8 mouse cellular contexts compared by ENCODE assay signal in genomic region chr9:105395218-105395627, GRCm38 (mm10). TPM values are rescaled to one million over a fixed set of nuclear protein-coding genes. Genes with fewer than 3 reads are reported as not detected.
DNase-seq lines count a peak whose midpoint lies in the region; ATAC-seq lines count a peak whose summit lies in the region.

TSS of gene Aste1 (plus strand) at chr9:105395392.
TSS of gene Nek11 (minus strand) at chr9:105395524.

- peak; percentile 97 for ATAC-seq in forebrain, embryonic 14.5 days
- peak; percentile 96 for ATAC-seq in neural tube, embryonic 15.5 days (ENCODE audit: low FRiP score)

- H3K4me3 ChIP-seq in forebrain, embryonic 14.5 days (ENCODE audit: low read depth, low read length), result peak within 1 kb of the TSS; percentile 52
- H3K4me3 ChIP-seq in neural tube, embryonic 15.5 days (replicated peaks), result peak within 1 kb of the TSS; percentile 59

- peak within 1 kb of the TSS; percentile 84 for H3K27ac ChIP-seq in forebrain, embryonic 14.5 days (ENCODE audit: low read depth, low read length)
- peak within 1 kb of the TSS; percentile 83 for H3K27ac ChIP-seq in neural tube, embryonic 15.5 days (replicated peaks)

- intact Hi-C loops in heart, postnatal 14 days (cut with DNase I), result loop anchor here (10.0 kb wide), 1 partner anchor 1130 kb away; the partner anchor contains the start of gene Dnajc13

- no peaks in the 10 kb centered on the region for H3K27me3 ChIP-seq in forebrain, embryonic 14.5 days (replicated peaks; ENCODE audit: control insufficient read depth, insufficient read depth, low read length)
- H3K27me3 ChIP-seq in neural tube, embryonic 15.5 days (replicated peaks), result no peaks in the 10 kb centered on the region

- WGBS in forebrain, embryonic 14.5 days, result 0% methylated on average over 44 of the region's 44 CpGs
- under 1% methylated on average over 44 of the region's 44 CpGs for WGBS in neural tube, embryonic 15.5 days

- H3K9me3 ChIP-seq in forebrain, embryonic 14.5 days (replicated peaks; ENCODE audit: control insufficient read depth, low read length), result no peaks in the 10 kb centered on the region
- no peaks in the 10 kb centered on the region for H3K9me3 ChIP-seq in neural tube, embryonic 15.5 days (replicated peaks)

- peak; percentile 94 for DNase-seq in ES-CJ7 (ENCODE audit: low read depth, low spot score)
- DNase-seq in cerebellum, adult 11 months, result peak; percentile 81
- DNase-seq in forebrain, embryonic 14.5 days (ENCODE audit: low spot score), result peak; percentile 96
- DNase-seq in heart, postnatal 14 days, result peak; percentile 94 to 96
- peak; percentile 90 for DNase-seq in layer of hippocampus, adult 11-12 months (ENCODE audit: low spot score)
- DNase-seq in lung, adult 18-20 months, result peak; percentile 95
- DNase-seq in testis, postnatal 14 days (ENCODE audit: low spot score), result peak; percentile 92

- H3K4me1 ChIP-seq in forebrain, embryonic 14.5 days (ENCODE audit: control insufficient read depth, insufficient read depth, low read length), result peaks cover 5% of the 10 kb centered on the region
- peaks cover 48% of the 10 kb centered on the region for H3K4me1 ChIP-seq in neural tube, embryonic 15.5 days

- peak within 1 kb of the TSS; percentile 64 for H3K9ac ChIP-seq in forebrain, embryonic 14.5 days (ENCODE audit: low read length)
- peak within 1 kb of the TSS; percentile 55 for H3K9ac ChIP-seq in neural tube, embryonic 15.5 days (replicated peaks)

- peaks cover 7% of the 10 kb centered on the region; the same call in 1 of the 2 replicates for H3K36me3 ChIP-seq in forebrain, embryonic 14.5 days (ENCODE audit: control insufficient read depth, insufficient read depth, low read length)
- peaks cover 4% of the 10 kb centered on the region; the same call in 1 of the 2 replicates for H3K36me3 ChIP-seq in neural tube, embryonic 15.5 days

- H3K4me2 ChIP-seq in forebrain, embryonic 14.5 days (ENCODE audit: low read length), result peak within 1 kb of the TSS; percentile 67
- H3K4me2 ChIP-seq in neural tube, embryonic 15.5 days, result peak within 1 kb of the TSS; percentile 74

RNA-seq across cellular contexts. Expression of gene Aste1, which starts in this region (rescaled TPM):
- 14.1 and 14.6 TPM in 2 replicates for polyA plus RNA-seq in forebrain, embryonic 14.5 days (2014; fragmentation: Nextera tagmentation; extraction: Ambion mirVana)
- total RNA-seq in heart, postnatal 14 days (2021), result 1 to 10 TPM; 8.2 to 9.5 TPM
- 10.1 and 12.6 TPM in 2 replicates for polyA plus RNA-seq in neural tube, embryonic 15.5 days (2015; fragmentation: Nextera tagmentation; extraction: Ambion mirVana)

RNA-seq across cellular contexts. Expression of gene Nek11, which starts in this region (rescaled TPM):
- polyA plus RNA-seq in forebrain, embryonic 14.5 days (2014; fragmentation: Nextera tagmentation; extraction: Ambion mirVana), result 1.7 and 2.4 TPM in 2 replicates
- under 1 TPM in 1 of 2 experiments, not detected in 1; 0.17 TPM for total RNA-seq in heart, postnatal 14 days (2021)
- 2.6 TPM in 2 replicates for polyA plus RNA-seq in neural tube, embryonic 15.5 days (2015; fragmentation: Nextera tagmentation; extraction: Ambion mirVana)

Comparison
In these comparisons a context has a peak if more than half of its experiments do, and no peak if none do; other contexts are left out.
1. Peak in every context shown above with its lines: DNase-seq, ATAC-seq, H3K4me3 ChIP-seq and H3K27ac ChIP-seq.